Mouse (Mus musculus) frontal cortex, adult 2 months (tissue): ENCODE results near the gene Xpnpep1. TPM values are rescaled to one million over a fixed set of nuclear protein-coding genes. Genes with fewer than 3 reads are reported as not detected.
A peak's percentile ranks its signal among the peaks of the same experiment; 100 is the strongest.

Source experiments
- DNase-seq, 2 experiments: peaks; one replicate each; pipeline ENCODE4 v3.0.0; 2022; ENCODE audit warnings: low spot score in 1 of 2; ENCODE audit errors: extremely low spot score in 1 of 2
- polyA plus RNA-seq: library from polyadenylated mRNA; depleted of rRNA; stranded (reverse); fragments of >200 nt; gene quantifications from 2 replicates; pipeline ENCODE4 v1.2.3, GENCODE M21; 2012; rRNA removed

The Xpnpep1 gene
- polyA plus RNA-seq = 59.1 and 59.3 TPM in 2 replicates

- peak; percentile 21 to 55 for DNase-seq
Measured at GRCm38 (mm10) chr19:53040164-53041132, at the start of gene Xpnpep1. Xpnpep1 (minus strand) TSS chr19:53040214.

- no peak for DNase-seq
Measured at GRCm38 (mm10) chr19:53087268-53088143, 47.5 kb upstream of the Xpnpep1 start.

DNA sequence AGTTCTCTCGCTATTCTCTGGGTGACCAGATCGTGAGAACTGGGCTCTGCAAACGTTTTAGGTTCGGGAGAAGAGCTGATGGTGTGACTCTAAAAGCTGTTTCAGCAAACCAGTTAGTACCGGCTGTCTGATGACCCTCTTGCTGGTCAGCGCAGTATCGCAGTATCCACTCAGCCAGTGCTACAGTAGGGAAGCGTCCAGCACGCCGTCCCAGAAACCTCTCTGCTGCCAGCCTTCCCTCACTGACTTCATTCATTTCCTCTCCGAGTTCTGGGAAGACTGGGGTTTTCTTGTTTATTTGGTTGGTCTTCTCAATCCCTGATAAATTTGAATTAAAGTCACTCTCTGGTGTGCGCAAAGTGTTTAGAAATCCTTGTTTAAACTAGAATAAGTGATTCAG is 46.8 kb upstream of the Xpnpep1 start:
- DNase-seq = no peak

DNA sequence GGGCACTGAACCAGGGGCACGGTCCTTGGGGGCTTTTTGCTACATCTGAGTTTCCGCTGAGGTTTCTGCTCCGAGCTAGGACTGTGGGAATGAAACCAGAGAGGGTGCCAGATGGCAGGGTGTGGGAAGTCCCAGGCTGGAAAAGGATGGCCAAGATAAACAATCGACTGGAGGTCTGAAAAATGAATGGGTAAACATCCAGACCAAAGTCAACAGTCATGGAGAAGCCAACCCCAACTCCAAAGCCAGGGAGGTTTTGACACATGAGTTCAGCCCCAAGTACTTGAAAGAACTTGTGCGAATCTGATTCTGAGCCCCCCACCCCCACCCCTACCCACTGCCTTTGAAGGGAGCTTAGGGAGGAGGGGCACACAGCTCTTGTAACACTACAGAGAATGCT is 44.7 kb upstream of the Xpnpep1 start:
- no peak for DNase-seq

GRCm38 (mm10) chr19:53082862-53083261 is 42.8 kb upstream of the Xpnpep1 start:
- no peak for DNase-seq

DNA sequence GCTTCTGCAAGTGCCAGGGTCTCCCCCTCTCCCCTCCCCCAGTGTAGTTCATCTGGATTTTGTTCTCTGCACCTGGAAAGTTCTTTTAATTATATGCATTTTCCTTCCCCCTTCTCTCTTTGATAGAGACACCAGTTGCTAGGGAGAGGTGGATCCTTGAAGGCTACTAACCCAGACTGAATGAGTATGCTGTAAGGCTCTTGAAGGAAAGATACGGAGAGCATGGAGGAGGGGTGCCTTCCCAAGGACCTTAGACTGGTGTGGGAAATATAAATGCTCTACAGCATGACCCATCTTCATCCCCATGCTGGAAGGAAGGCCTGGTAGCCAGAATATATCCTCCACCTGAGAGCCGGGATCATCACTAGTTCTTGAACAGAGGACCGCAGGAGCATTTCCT is 41.3 kb upstream of the Xpnpep1 start:
- no peak for DNase-seq

DNA sequence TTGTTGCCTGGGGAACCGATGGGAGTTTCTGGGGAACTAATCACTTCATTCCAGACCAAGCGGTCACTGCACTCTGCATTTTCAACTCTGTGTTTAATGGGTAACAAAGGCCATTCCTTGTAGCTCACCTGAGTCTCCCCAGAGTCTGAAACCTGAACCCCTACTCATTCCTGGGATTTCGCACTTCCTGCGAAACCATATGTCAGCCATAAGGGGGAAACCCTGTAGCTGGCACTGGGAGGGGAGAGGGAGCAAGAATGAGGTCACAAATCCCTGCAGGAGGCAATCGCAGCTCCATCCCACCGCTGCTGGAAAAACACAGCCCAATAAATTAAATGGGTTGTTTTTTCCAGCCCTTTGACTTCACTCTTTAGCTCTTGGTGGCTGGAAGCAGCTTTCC is 40.9 kb upstream of the Xpnpep1 start:
- no peak for DNase-seq

DNA sequence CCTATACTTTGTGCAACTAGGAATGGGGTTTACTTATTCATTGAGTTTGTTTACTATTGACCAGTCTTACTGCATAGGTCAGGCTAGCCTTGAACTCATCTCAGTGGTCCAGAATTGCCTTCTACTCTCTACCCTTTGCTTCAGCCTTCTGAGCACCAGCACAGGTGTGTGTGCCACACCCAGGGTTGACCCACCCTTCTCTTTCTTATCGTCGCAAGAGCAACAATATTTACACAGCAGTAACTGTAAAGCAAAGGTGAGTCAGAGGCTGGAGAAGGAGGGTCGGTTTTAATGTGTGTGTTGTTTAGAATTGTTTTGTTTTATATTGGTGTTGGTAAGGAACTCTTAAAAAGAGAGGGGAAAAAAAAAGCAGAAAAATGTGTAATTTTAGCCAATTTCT is 40.5 kb upstream of the Xpnpep1 start:
- DNase-seq = no peak

GRCm38 (mm10) chr19:53080026-53080425 is 40.0 kb upstream of the Xpnpep1 start:
- DNase-seq = no peak

DNA sequence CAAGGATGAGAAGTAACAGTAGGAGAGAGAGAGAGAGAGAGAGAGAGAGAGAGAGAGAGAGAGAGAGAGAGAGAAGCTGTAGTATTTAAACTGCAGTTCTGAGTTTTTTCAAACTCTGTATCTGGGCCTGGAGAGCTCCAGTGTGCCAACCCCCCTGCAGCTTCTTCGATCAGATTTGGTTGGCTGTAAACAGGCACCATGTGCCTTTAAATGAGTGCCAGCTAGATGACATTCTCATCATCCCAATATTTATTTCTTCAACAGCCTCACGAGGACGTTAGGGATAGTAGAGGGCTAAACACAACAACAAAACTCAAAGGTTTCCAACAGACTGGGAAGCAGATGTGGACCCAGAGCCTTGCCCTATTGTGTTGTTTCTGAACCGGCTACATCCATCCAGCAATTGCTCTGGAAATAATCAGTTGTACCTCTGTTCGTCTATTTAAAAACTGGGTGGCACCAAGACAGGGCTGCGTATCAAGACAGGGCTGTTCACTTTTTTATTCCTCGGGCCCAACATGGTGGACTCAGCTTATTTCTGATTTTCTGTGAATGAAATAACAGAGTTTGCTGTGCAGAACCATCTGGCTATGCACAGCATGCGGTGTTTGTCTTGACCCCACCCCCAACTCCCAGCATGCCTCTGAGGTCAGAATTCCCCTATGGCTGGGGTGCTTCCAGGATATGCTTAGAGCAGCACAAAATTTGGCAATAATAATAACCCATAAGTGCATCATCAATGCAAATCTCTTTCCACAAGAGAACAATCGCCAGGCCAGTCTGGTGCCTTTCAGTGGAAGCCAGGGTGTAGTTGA is 38.5 kb upstream of the Xpnpep1 start:
- no peak for DNase-seq

DNA sequence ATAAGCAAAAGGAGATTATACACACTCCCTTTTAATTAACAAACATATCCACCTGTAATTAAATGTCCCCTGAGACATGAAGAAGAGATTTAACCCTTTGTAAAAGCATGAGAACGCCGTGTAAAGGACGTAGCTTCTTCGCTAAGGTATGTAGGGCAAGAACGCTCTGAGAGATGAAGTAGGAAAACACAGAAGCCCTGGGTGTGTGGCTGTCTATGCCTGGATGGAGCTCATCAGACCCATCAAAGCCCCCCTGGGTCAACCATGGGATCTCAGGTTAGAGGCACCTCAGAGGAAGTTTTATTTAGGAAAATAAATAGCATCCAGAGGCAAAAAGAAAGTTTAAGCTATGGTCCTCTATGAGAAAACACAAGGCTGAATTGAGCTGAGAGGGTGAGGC is 37.3 kb upstream of the Xpnpep1 start:
- no peak for DNase-seq

DNA sequence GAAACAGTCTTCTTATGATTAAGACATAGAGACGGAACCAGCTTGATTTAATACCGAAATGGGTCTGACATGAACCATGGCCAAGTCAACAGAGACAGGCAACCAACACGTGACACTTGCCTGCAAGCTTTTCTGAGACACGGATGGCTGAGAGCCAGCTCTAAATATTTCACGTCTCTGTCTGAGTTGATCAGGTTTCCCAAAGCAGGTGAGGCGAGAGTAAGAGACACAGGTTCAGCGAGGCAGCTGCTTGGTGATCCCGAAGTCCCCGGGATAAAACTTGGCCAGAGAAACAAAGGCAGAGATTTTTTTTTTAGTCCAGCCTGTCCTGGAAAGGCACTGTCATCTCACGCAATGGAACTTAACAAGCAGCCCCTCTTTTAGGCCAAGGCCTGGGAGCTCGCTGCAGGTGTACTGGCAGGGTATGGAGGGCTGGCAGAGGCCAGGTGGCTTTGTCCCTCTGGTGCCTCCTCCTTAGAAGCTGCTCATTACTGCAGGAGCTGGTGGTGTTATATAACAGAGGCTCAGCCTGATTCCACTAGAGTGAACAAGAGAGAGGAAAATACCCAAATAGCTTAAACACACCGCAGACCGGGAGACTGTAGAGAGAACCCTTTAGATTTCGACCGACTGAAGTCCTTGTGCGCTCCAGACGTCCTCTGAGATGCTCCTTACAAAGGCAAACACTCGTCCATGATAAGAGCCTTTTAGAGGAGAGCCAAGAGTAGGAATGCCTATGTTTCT is 36.4 kb upstream of the Xpnpep1 start:
- peak; percentile 42 to 65 for DNase-seq

- DNase-seq = no peak
Measured at GRCm38 (mm10) chr19:53075896-53076237, 35.9 kb upstream of the Xpnpep1 start.

DNA sequence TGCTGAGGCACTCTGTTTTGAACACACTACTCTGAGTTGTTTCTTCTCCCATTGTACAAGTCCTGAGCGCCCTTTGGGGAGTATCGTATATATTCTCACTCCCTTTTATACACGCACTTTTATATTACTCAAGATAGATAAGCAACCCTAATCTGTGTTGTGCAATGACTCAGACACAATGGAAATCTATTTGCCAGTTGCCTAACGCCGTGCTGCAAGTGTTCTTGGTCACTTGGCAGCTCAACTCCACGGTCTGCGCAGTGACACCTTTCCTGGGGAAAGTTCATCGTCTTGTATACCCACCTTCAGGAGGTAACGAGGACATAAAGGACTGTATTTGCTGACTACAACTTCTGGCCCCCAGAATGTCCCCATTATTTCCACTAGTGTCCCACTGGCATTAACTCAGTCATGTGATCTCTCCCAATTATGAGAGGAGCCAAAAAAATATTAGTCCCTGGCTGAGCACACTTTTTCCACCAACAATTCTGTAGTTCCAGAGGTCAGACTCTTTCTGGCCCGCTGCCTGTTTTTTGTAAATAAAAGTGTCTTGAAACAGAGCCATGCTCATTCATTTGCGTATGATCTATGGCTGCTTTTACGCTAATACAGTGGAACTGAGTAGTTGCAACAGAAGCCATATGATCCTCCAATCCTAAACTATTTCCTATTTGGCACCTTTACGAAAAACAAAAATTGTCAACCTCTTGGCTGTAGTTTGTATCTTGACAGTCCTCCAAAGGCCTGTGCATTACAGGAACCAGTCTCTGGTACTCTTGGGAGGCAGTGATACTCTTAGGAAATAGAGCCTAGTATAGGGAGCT is 35.1 kb upstream of the Xpnpep1 start:
- no peak for DNase-seq

GRCm38 (mm10) chr19:53073521-53073920 is 33.5 kb upstream of the Xpnpep1 start:
- DNase-seq = no peak

GRCm38 (mm10) chr19:53072406-53072805 is 32.4 kb upstream of the Xpnpep1 start:
- DNase-seq = no peak

DNA sequence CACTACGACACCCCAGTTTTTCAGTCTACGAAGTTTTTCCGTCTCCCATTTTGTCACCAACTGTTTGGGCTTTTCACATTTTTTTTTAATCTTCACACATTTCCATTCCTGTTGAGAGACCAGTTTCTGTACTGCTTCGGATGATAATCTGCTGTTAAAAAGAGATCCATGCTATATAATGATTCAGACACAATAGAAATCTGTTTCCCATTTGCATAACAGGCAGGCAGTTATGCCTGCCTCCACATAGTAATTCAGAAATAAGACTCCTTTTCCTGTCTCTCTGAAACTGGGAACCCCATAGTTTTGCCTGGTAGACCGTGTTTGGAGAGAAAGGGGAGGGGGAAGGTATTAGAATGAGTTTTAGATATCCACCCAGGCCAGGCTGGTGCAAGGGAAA is 31.6 kb upstream of the Xpnpep1 start:
- DNase-seq = no peak

GRCm38 (mm10) chr19:53070870-53071269 is 30.9 kb upstream of the Xpnpep1 start:
- DNase-seq = no peak

DNA sequence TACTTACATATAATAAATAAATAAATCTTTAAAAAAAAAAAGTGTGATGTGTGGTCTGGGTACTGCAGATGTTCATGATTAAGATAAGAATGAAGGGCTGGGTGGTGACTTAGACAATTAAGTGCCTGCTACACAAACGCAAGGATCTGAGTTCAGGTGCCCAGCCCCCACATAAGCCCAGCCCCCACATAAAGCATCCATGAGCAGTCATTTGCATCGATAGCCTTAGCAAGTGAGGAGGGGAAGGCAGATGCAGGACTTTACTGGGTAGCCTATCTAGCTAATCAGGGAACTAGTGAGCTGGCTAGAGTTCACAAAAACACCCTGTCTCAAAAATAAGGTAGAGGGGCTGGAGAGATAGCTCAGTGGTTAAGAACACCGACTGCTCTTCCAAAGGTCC is 29.4 kb upstream of the Xpnpep1 start:
- no peak for DNase-seq
